Mouse (Mus musculus) limb, embryonic 13.5 days (tissue): ENCODE measurements around the gene Rcor2. TPM values are rescaled to one million over a fixed set of nuclear protein-coding genes. Genes with fewer than 3 reads are reported as not detected.

Source experiments
- ATAC-seq: fragments of 200-750 bp; cut with Nextera tagmentation; 2 replicates; pipeline ENCODE4 v1.8.0; 2017; ENCODE audit warnings: low read depth, moderate number of reproducible peaks, moderate TSS enrichment; ENCODE audit not compliant: low FRiP score
- H3K27ac ChIP-seq: fragments of 300-500 bp; sonication (generic); 2 replicates; pipeline ENCODE4 v1.5.1; 2015; ENCODE audit warnings: inconsistent platforms, mild to moderate bottlenecking, moderate library complexity
- H3K27me3 ChIP-seq: fragments of 300-500 bp; sonication (generic); 2 replicates; pipeline ENCODE4 v1.6.1; 2015; ENCODE audit warnings: mild to moderate bottlenecking, inconsistent platforms
- H3K36me3 ChIP-seq: fragments of 300-500 bp; sonication (generic); 2 replicates; pipeline ENCODE4 v1.6.1; 2015; ENCODE audit warnings: inconsistent platforms, mild to moderate bottlenecking, moderate library complexity
- H3K4me1 ChIP-seq: fragments of 300-500 bp; sonication (generic); 2 replicates; pipeline ENCODE4 v1.6.1; 2015; ENCODE audit warnings: inconsistent platforms
- H3K4me2 ChIP-seq: fragments of 300-500 bp; sonication (generic); replicated peaks from 2 replicates; pipeline ENCODE4 v1.6.1; 2015; ENCODE audit warnings: inconsistent platforms, mild to moderate bottlenecking, moderate library complexity
- H3K4me3 ChIP-seq: fragments of 300-500 bp; sonication (generic); 2 replicates; pipeline ENCODE4 v1.5.1; 2015; ENCODE audit warnings: moderate library complexity, mild to moderate bottlenecking, inconsistent platforms
- H3K9ac ChIP-seq: fragments of 300-500 bp; sonication (generic); 2 replicates; pipeline ENCODE4 v1.6.1; 2015; ENCODE audit warnings: mild to moderate bottlenecking, inconsistent platforms
- H3K9me3 ChIP-seq: fragments of 300-500 bp; sonication (generic); 2 replicates; pipeline ENCODE4 v1.6.1; 2016; ENCODE audit warnings: inconsistent platforms
- WGBS: fragments of 180-500 bp; shearing (Covaris S2); methylation state at CpG from one replicate; pipeline ENCODE4 v1.1.7; 2015; 5-methylcytosine and 5-hydroxymethylcytosine counted together
- polyA plus RNA-seq: library from polyadenylated mRNA; unstranded; fragments of >200 nt; fragmentation: Nextera tagmentation; extraction: Ambion mirVana; gene quantifications from 2 replicates; pipeline ENCODE4 v1.2.1, GENCODE M21; 2015

Gene Rcor2
- polyA plus RNA-seq, 1 experiment from 2014 or later: 25.0 TPM

- Histone ChIP-seq H3K4me1 (peaks cover 58% of the 10 kb centered on the region), H3K27me3 (no peaks in the 10 kb centered on the region), H3K27ac (peak overlapping the region; percentile 96; the same call in 1 of the 2 replicates), H3K4me3 (no peak overlapping the region), H3K36me3 (peaks cover 12% of the 10 kb centered on the region), H3K9me3 (peaks cover 8% of the 10 kb centered on the region; the same call in 1 of the 2 replicates), H3K4me2 (peak overlapping the region; percentile 92; the same call in 1 of the 2 replicates), H3K9ac (no peak overlapping the region)
- ATAC-seq: no peak
- 50% methylated on average over 4 of the region's 4 CpGs for WGBS
These were observed 699 bp upstream of the Rcor2 start for GRCm38 (mm10) chr19:7266421-7266831.

- peaks cover 28% of the 10 kb centered on the region for H3K36me3 ChIP-seq
- ATAC-seq: peak; percentile 60
- WGBS: under 1% methylated on average over 64 of the region's 97 CpGs
- peak overlapping the region; percentile 92 for H3K4me2 ChIP-seq
- peak overlapping the region; percentile 93 for H3K9ac ChIP-seq
- H3K4me3 ChIP-seq: peak overlapping the region; percentile 84
- no peaks in the 10 kb centered on the region for H3K9me3 ChIP-seq
- H3K27me3 ChIP-seq: no peaks in the 10 kb centered on the region
- peak overlapping the region; percentile 96 for H3K27ac ChIP-seq
- H3K4me1 ChIP-seq: peaks cover 58% of the 10 kb centered on the region
These were observed 926 bp downstream of the Rcor2 start for GRCm38 (mm10) chr19:7267781-7268721.

GRCm38 (mm10) chr19:7268722-7269090, 1.6 kb downstream of the Rcor2 start:
- no peaks in the 10 kb centered on the region for H3K9me3 ChIP-seq
- peak overlapping the region; percentile 93 for H3K9ac ChIP-seq
- peak overlapping the region; percentile 84 for H3K4me3 ChIP-seq
- H3K36me3 ChIP-seq: peaks cover 35% of the 10 kb centered on the region
- no peaks in the 10 kb centered on the region for H3K27me3 ChIP-seq
- H3K27ac ChIP-seq: peak overlapping the region; percentile 96
- 0 out of 2 replicates have a peak, but pooled peaks have one; percentile 12 for ATAC-seq
- H3K4me2 ChIP-seq: peak overlapping the region; percentile 92
- peaks cover 58% of the 10 kb centered on the region for H3K4me1 ChIP-seq
- WGBS: under 1% methylated on average over 28 of the region's 30 CpGs

- peak overlapping the region; percentile 96 for H3K27ac ChIP-seq
- H3K36me3 ChIP-seq: peaks cover 42% of the 10 kb centered on the region
- H3K9ac ChIP-seq: peak overlapping the region; percentile 93
- no peaks in the 10 kb centered on the region for H3K9me3 ChIP-seq
- H3K27me3 ChIP-seq: no peaks in the 10 kb centered on the region
- H3K4me2 ChIP-seq: peak overlapping the region; percentile 92
- ATAC-seq: no peak
- peaks cover 57% of the 10 kb centered on the region for H3K4me1 ChIP-seq
- WGBS: 4% methylated on average over 11 of the region's 11 CpGs
- peak overlapping the region; percentile 84 for H3K4me3 ChIP-seq
These were observed 2.3 kb downstream of the Rcor2 start for GRCm38 (mm10) chr19:7269290-7270044.

- no peaks in the 10 kb centered on the region for H3K27me3 ChIP-seq
- peaks cover 82% of the 10 kb centered on the region for H3K36me3 ChIP-seq
- H3K9me3 ChIP-seq: no peaks in the 10 kb centered on the region
- no peak overlapping the region for H3K4me2 ChIP-seq
- H3K4me3 ChIP-seq: no peak overlapping the region
- no peak for ATAC-seq
- peaks cover 50% of the 10 kb centered on the region for H3K4me1 ChIP-seq
- H3K27ac ChIP-seq: no peak overlapping the region
- WGBS: 90% methylated on average over 4 of the region's 4 CpGs
- no peak overlapping the region for H3K9ac ChIP-seq
These were observed 6.4 kb downstream of the Rcor2 start for GRCm38 (mm10) chr19:7273486-7273885.

- Histone ChIP-seq H3K4me2 (no peak overlapping the region), H3K9ac (0 out of 2 replicates have a peak overlapping the region, but pooled peaks have one; percentile 31), H3K9me3 (no peaks in the 10 kb centered on the region), H3K27ac (peak overlapping the region; percentile 44), H3K4me1 (peaks cover 45% of the 10 kb centered on the region), H3K4me3 (no peak overlapping the region), H3K36me3 (peaks cover 91% of the 10 kb centered on the region), H3K27me3 (no peaks in the 10 kb centered on the region)
- no peak for ATAC-seq
- 78% methylated on average over 13 of the region's 13 CpGs for WGBS
These were observed 7.3 kb downstream of the Rcor2 start for GRCm38 (mm10) chr19:7274326-7274990.

- no peaks in the 10 kb centered on the region for H3K9me3 ChIP-seq
- peak overlapping the region; percentile 31 for H3K9ac ChIP-seq
- peaks cover 39% of the 10 kb centered on the region for H3K4me1 ChIP-seq
- H3K4me3 ChIP-seq: no peak overlapping the region
- H3K27ac ChIP-seq: peak overlapping the region; percentile 22; the same call in 1 of the 2 replicates
- no peak for ATAC-seq
- peaks cover 96% of the 10 kb centered on the region for H3K36me3 ChIP-seq
- WGBS: 55% methylated on average over 7 of the region's 7 CpGs
- H3K4me2 ChIP-seq: no peak overlapping the region
- no peaks in the 10 kb centered on the region for H3K27me3 ChIP-seq
These were observed 8.1 kb downstream of the Rcor2 start for GRCm38 (mm10) chr19:7275131-7275789.

GRCm38 (mm10) chr19:7276053-7276659, 9.0 kb downstream of the Rcor2 start:
- ATAC-seq: no peak
- Histone ChIP-seq H3K4me3 (no peak overlapping the region), H3K36me3 (peaks cover 96% of the 10 kb centered on the region), H3K4me1 (peaks cover 33% of the 10 kb centered on the region), H3K9ac (peak overlapping the region; percentile 40), H3K4me2 (no peak overlapping the region; the same call in 1 of the 2 replicates), H3K9me3 (no peaks in the 10 kb centered on the region), H3K27me3 (no peaks in the 10 kb centered on the region), H3K27ac (peak overlapping the region; percentile 75)
- 53% methylated on average over 7 of the region's 7 CpGs for WGBS

GRCm38 (mm10) chr19:7276796-7277195, 9.7 kb downstream of the Rcor2 start:
- H3K4me1 ChIP-seq: peaks cover 33% of the 10 kb centered on the region
- H3K36me3 ChIP-seq: peaks cover 96% of the 10 kb centered on the region
- no peak overlapping the region for H3K4me3 ChIP-seq
- no peak overlapping the region for H3K4me2 ChIP-seq
- H3K27ac ChIP-seq: 0 out of 2 replicates have a peak overlapping the region, but pooled peaks have one; percentile 48
- no peak for ATAC-seq
- peak overlapping the region; percentile 40; the same call in 1 of the 2 replicates for H3K9ac ChIP-seq
- WGBS: 72% methylated on average over 6 of the region's 7 CpGs
- no peaks in the 10 kb centered on the region for H3K9me3 ChIP-seq
- H3K27me3 ChIP-seq: no peaks in the 10 kb centered on the region

- Histone ChIP-seq H3K4me1 (peaks cover 33% of the 10 kb centered on the region), H3K27me3 (no peaks in the 10 kb centered on the region), H3K9ac (0 out of 2 replicates have a peak overlapping the region, but pooled peaks have one; percentile 8), H3K9me3 (no peaks in the 10 kb centered on the region), H3K4me3 (no peak overlapping the region), H3K27ac (no peak overlapping the region), H3K36me3 (peaks cover 96% of the 10 kb centered on the region), H3K4me2 (no peak overlapping the region)
- no peak for ATAC-seq
- WGBS: 85% methylated on average over 6 of the region's 6 CpGs
These were observed 11.2 kb downstream of the Rcor2 start for GRCm38 (mm10) chr19:7278200-7278906.
